Mouse (Mus musculus) frontal cortex, postnatal 10 days (tissue): Measurements from ENCODE around the gene Scyl1.
"Not testable (repeated sequence)": the region's sequence is repeated elsewhere in the genome, so short reads cannot be mapped to it uniquely, and the experiment has no call there.

Experiments used
- DNase-seq, 2 experiments: peaks; one replicate each; pipeline ENCODE4 v3.0.0; 2022; ENCODE audit warnings: low spot score in 2 of 2, mixed read lengths in 1 of 2

The Scyl1 gene

DNA sequence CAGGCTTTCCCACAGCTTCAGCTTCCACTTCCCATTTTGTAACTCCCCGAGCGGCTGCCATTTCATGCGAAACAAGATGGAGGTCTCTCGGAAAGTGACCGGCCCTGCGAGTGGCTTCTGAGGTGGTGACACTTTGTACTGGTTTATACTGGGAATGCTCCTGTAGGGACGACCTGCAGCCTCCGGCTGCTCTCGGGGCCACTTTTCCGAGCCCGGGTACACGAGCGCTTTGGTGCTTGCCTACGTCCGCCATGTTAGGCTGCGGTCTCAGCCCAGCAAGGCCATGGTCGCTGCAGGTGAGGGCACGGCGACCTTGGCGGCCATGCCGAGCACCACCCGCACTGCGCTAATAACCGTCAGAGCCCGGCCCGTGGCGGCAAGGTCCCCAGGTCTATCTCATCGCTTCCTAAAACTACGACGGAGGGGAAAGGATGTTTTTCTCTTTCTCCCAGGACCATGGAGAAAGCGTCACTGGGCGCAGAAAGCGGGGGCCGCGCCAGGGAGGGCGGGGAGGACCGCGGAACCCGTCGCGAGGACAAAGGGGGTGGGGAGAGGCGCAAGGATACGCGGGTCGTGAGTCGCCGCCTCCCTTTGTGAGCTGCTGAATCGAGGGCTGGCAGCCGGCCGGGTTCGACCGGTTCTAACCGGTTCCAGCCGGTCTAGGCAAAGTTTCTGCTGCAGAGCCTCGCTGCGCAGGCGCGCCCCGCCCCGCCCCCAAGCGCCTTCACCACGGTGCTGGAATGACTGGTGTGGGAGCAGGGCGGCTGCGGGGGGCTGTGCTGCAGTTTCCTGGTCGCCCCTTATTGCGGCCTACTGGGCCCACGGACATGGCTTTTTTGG, 32.0 kb upstream of the Scyl1 start:
- DNase-seq = peak; percentile 98 to 100

DNA sequence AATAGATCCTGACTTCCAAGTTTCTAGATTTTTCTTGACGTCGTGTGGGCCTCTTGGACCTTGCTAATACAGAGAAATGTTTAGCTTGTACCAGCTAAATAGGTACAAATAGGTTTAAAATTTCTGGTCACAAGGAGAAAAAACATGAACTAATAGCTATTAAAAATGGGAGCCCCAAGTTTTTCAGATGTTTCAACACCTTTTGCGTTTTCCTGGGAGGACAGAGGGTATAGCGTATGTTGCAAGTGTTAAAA, 31.5 kb upstream of the Scyl1 start:
- DNase-seq = no peak

DNA sequence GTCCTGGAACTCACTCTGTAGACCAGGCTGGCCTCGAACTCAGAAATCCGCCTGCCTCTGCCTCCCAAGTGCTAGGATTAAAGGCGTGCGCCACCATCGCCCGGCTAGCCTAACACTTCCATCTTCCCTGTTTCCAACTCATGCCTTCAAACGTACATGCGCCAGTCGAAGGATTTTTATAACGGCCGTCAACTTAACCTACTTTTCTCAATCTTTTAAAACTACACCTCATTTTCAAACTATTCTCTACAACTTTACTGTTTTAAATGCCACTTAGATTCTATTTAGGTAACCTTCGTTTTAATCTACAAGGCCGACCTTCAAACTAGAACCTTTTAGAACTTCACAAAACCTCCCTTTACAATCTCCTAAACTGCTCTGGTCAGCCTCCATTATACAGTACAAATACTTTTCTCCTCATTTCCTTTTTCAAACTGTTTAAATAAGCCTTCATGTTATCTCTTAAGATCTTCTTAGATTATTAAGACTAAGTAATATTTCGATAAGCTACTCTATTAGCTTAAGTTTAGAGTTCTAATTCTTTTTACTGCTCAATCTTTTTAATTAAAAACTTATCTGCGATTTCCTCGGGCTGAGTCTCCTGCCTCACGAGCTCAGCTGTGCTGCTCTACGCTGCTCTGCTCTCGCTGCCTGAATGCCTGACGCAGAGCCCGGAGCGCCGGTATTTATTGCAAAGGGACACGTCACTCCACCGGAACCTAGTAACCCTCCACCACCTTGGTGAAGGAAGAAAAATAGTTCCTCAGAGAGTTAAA, 31.0 kb upstream of the Scyl1 start:
- DNase-seq = peak; percentile 85 to 93

DNA sequence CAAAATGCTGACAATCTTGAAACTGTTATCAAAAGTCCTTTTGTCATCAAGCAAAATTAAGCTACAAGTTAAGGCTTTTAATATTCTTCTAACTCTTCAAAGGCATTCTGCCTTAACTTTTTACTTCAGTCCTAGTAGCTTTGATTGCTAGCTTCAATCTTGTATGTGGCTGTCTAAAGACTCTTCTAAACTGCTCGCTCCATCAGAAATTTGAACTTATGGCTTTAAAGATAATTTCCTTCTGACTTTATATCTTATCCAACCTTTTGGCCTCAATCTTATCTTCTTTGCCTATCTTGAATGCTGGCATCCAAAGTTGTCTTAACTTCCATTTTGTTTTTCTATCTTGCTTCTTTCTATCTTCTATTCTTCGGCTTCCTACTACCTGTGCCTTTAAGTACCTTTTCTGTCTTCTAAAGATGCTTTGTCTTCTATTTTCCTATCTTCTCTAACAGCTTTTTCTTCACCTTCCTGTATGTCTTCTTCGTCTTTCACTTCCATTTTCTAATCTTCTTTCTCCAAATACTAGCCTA, 30.3 kb upstream of the Scyl1 start:
- DNase-seq = no peak

DNA sequence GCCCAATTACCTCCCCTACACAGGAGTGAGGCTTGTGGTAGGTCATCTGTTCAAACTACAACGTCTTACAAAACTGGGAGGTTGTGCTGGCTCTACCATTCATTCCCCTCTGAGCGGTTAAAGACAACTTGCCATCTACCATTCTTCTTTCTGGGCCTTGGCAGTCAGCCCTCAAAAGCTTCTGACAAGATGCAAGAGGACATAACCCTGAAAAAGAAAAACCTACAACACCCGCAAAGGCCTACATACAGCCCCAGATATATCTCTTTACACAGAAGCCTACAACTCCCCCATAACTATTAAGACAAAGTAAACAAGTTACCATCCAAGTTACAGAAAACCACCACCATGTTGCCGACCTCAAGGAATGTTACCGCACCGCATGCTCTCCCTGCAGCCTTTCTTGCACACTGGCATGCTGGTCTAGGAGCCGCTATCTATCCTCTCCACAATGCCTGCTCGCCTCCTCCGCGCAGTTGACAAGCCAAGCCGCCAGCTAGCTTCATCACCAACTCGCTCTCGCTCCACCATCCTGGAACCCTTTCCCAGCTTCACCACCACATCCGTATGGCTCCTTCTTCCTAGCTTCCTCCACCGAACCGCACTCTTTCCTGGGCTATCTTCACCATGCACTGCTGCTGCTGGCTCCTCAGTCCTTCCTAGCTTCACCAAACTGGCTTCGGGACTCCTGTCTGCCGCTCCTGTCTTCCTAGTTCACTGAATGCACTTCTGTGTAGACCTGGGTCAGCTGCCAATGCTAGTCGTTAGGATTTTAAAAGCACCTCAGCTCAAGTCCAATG, 29.6 kb upstream of the Scyl1 start:
- DNase-seq = no peak

DNA sequence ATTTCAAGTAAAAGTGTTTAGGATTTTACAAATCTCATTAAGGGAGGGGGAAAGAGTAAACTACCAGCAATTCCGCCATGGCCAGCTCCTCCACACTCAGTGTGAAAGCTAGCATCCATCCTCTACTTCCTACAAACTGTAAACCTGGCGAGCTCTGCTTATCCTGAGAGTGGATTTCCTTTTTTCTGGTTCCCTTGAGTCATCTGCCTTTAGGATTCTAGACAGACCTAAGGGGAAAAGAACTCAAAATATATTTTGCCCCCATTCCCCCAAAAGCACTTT, 29.1 kb upstream of the Scyl1 start:
- DNase-seq = no peak

DNA sequence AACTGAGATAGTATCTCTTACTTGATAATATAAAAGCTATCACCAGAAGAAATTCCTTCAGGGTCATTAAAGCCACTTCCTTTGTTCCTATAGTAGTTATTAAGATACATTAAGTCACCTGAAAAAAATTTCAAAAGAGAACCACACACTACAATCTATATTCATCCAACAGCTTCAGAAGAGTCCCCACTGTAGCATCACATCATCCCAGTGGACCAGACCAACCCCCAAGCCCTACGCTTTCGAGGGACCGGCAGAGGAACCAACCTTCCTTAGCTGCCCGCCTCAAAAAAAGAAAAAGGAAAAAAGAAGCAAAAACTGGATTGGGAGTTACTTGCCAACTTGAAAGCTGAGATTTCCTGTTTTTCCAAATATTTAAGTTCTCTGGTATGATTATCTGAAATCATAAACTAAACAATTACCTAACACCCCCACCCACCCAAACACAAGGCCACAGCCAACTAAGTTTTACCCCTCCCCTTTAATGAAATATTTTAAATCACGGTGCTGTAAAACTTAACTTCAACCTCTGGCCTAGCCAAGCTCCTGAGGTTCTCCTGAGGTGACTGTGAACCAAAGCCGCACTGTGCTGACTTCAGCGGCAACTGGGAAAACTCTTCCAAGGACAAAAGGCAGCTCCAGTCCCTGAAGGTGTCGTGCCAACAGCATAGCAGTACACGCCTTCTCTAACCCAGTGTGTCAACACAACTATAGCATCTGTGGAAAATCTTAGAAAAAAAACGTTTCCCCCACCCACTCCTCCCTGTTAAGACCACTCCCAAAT, 28.5 kb upstream of the Scyl1 start:
- DNase-seq = no peak

DNA sequence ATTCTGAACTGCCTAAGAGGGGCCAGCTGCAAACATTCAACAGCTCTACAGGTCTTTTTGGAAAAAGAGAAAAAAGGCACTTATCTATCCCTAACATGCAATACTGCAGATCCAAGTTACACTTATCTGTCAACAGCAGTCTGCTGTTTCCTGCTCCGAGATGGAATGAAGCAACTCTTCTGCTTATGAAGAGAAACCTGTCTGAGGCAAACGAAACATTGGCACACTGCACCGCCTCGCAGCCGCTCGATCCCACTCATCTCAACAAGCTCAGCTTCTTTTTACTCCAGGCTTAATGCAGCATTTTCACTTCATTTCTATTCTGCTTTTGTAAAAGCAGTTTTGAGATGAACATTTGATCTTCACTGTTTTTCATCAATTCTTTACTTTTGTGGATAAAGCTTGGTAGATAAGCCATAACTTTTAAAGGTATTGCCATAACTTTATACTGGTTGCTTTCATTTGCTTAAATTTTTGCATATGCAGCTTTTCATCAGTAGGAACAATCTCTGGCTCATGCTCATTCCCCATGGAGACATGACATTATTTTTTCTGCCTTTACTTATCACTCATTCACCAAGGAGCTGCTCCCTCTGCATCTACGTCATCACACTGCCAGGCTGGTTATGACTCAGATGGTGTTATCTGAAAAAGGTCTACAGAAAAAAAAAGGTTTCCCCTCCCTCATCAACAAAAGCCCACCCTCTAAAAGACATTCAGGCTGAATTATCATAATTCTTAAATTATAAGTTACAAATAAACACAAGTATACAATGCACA, 27.7 kb upstream of the Scyl1 start:
- no peak for DNase-seq

DNA sequence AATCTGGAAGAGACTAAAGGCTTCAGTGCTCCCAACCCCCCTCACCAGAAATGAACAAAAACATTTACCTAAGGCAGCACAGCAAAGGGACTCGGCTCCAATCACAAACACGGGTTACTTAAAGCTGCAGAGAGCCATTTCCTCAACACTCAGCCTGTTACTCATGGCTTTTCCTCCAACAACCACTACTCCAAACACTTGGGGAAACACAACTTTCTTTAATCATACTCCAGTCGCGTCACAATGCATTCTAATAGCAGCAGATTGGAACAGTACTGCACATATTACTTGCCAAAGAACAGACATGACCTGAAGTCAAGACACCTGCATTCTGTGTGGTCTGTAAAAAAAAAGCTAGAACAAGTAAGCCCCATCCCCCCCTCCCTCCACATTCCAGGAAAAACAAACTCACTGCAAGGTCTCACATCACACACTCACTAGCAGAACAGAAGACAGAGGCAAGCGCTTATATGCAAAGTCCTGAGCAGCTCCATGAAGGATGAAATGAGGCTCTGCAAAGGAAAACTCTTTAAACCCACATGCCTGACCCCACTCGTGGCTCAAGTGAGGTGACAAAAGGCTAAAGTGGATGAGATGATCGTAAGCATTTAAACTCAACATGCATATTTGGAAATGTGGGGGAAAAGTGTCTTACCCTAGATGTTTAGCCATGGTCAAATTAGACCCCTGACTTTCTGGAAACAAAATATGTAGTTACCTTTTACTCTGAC, 26.3 kb upstream of the Scyl1 start:
- no peak for DNase-seq

DNA sequence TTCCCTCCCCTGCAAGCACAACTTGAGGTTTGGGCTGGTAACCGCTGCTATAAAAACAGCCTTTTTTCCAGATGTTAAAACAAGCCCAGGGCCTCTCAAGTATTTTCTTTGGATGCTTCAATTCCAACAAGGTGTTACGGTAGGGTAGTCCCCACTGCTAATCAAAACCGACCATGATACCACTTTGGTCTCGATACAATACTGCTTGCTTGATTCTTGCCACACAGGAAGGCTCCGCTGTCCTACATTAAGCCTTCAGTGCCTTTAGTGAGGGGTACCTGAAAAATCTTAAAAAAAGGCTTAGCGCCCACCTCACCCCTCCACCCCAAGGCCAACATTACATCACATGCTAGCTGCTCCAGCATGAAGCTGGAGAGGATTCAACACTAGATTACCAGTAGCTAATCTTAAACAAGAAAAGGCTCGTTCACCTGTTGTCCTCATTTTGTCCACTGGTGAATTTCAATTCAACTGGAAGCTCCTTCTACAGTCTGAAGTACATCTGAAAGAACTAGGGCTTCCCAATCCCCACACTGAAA, 25.4 kb upstream of the Scyl1 start:
- DNase-seq = no peak

DNA sequence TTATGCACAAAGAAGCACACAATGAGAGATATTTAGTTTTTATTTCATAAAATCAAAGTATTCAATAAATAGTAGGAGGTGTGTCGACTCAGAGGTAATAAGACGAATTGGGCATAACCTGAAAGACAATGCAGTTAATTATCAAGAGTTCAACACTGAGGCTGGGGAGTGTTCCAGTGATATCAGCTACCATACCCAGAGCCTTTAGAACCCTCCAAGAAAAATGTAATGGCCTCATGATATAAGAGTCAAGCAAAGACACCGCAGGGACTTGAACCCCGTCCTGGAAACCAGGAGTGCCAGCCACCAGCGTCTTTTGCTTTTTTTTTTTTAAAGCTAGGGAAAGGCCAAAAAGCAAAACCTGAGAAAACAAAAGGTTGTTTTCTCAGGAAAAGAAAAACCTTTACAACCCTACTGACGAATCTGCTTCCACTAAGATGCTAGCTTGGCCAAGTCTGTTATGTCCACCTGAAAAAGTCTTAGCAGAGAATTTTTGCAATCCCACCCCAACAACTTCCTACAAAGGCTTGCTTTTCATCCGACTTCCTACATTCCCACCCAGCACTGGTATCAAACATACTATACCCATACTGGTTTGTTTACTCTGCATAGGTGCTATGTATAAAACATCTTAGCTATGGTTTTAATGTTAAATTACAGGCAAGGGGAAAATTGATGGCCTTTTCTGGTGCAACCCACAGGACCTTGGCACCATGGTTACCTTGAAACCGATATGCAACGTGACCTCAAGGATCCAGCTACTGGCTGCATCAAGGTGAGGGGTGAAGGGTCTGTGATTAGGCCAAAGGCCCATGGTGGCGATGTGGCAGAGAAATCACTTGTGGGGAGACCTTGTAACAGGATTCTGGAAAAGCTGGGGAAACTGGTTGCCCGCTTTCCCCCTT, 24.7 kb upstream of the Scyl1 start:
- DNase-seq = no peak

DNA sequence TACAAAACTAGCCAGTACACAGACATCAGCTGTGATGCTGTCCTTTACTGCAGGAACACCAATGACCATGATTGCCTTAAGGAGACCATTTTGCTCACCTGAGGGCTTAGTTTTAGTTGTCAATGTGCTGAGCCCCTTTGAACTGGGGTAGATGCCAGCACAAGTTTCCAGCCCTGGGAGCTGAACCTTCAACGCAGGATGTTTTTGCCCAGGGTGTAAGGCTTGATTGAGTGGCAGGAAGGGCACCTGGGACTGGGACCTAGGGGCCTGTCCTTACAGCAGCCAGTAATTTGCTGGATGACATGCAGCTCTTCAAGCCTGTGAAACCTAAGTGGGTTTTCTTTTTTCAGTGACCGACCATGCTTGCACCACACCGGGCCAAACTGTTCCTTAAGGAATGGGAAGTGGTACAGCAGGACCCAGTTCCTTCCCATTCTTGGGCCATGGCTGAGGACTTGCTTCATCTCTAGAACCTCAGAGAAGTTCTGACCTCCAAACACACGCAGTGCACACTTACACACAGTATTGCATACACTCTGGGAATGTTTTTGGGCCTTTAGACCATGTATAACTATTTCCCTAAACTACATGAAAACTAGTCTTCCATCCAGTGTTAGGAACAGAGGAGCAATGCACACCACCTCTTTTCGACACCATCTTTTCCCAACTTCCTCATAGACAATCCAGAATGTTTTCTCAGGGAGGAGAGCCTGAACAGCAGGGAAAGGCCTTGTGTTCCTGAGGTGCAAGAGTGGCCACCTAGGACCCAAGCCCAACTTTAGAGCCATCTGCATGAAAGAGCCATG, 23.8 kb upstream of the Scyl1 start:
- no peak for DNase-seq

DNA sequence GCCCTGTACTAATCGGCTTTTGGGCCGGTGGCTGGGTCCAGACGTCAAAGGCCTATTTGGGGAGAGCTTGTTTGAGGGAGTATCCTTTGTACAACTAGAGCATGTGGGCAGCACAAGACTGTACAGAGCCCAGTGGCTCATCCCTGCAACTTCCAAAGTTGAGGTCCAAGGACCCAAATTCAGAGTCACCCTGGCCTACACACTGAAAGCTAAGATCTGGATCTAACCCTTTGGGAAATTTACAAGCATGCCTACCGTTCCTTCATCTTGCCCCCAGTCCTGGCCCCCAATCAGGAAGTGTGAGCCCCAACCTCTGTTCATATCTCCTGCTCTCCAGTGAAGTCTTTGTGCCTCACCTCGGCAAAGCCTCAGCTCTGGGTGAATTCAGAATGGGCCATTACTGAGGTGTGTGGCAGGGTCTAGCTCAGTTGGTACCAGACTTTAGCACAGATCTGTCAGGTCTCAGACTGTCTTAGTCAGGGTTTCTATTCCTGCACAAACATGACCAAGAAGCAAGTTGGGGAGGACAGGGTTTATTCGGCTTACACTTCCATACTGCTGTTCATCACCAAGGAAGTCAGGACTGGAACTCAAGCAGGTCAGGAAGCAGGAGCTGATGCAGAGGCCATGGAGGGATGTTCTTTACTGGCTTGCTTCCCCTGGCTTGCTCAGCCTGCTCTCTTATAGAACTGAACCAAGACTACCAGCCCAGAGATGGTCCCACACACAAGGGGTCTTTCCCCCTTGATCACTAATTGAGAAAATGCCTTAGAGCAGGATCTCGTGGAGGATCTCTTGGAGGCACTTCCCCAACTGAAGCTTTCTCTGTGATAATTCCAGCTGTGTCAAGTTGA, 22.9 kb upstream of the Scyl1 start:
- DNase-seq = not testable (repeated sequence)

DNA sequence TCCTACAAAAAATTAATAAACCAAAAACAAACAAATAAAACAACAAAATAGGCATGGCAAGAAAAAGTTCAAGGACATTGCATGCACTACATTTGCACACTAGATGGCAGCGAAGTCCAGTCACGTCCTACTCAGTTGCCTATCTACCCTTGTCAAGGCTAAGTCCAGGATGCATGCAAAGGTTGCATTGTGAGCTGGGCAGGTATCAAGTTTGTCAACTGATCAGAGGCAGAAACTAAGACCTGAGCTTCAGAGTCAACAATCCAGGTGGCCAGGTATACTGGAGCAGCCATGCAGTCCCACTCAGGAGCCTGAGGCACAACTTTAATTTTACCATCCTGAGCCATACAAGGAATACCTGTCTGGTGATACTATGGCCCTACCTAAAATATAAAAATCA, 21.9 kb upstream of the Scyl1 start:
- DNase-seq = no peak

DNA sequence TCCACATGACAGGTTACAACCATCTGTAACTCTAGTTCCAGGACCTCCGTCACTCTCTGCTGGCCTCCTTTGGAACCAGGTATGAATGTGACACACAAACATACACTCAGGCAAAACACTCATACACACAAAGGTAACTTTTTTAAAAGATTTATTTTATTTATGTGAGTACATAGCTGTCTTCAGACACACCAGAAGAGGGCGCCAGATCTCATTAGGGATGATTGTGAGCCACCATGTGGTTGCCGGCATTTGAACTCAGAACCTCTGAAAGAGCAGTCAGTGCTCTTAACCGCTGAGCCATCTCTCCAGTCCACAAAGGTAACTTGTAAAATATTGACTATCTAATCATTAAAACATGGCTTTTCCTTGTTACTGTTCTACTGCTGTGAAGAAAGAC, 20.1 kb upstream of the Scyl1 start:
- no peak for DNase-seq

DNA sequence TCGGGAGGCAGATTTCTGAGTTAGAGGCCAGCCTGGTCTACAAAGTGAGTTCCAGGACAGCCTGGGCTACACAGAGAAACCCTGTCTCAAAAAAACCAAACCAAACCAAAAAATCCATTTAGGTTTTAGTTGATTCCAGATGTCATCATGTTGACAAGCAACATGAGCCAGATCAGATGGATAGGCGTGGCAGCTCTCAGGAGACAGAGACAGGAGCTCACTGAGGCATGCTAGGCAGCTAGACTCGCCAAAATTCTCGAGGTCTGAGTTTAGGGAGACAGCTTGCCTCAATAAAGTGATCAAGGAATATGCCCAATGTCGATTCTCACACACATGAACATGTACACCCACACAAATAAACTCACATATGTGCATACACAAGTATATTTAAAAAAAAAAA, 17.8 kb upstream of the Scyl1 start:
- DNase-seq = no peak

DNA sequence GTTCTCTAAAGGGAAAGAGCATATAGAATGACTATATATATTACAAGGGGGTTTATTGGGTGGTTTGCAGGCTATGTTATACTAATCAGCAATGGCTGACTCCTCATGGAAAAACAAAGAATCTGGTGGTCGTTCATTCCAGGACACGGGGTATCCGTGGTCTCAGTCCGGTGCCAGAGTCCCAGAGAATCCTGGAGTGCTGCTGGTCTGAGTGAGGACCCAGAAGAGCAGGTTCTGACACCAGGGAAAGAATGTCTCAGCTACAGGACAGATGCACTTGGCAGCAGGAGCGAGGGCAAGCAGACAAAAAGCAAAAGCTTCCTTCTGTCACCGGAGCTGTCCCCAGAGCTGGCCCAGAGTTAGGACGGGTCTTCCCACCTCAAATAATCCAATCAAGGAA, 17.4 kb upstream of the Scyl1 start:
- DNase-seq = no peak
